Mouse (Mus musculus): ENCODE results near the gene Xbp1.

- TF ChIP-seq POLR2A (IDR thresholded peaks at IDR 0.05; ENCODE audit: low read depth, low read length): no peak
- peak; percentile 82; the same call in 1 of the 2 replicates for TF ChIP-seq CTCF (IDR thresholded peaks at IDR 0.05; ENCODE audit: extremely low read depth, insufficient read depth, insufficient read length, insufficient replicate concordance)
These were observed 35.1 kb upstream of the Xbp1 start for GRCm38 (mm10) chr11:5485193-5486011.

Data from spleen, adult 2 months (tissue).